28 mouse cellular contexts compared by ENCODE assay signal in the genomic region with DNA sequence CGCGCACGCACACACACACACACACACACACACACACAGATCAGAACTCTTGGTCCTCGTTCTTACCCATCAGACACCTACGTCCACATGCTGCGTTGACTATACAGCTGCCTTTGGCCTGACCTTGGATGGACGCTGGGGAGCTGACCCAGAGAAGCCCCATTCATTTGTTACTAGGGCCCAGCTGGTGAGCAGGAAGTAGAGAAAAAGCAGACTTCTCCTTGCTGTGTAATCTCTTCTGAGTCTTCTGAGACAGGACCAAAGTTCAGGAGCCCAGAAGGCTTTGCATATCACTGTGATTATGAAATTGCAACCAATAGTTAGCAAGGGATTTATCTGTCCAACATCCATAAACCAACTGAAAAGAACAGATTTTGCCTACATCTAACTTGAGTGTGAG.
DNase-seq lines count a peak whose midpoint lies in the region; ATAC-seq lines count a peak whose summit lies in the region.
"Had no signal": no experiment of that assay in that cellular context is flagged by ENCODE, and none has a peak within 500 bp of the region (broad histone marks: within the 10 kb centered on the region; RNA-seq: fewer than 3 reads in every experiment).

No protein-coding gene starts in this region.

- DNase-seq in kidney, adult 9 months: peak; percentile 19
- DNase-seq in intestine, embryonic 14.5 days (ENCODE audit: low spot score): peak; percentile 60
- DNase-seq in kidney, postnatal 14 days: peak; percentile 27
- no peak for DNase-seq in right cerebral cortex, postnatal 36 days (ENCODE audit: low spot score in 2 of 2)
- DNase-seq in layer of hippocampus, postnatal 10 days (ENCODE audit: low spot score in 2 of 2): no peak
- DNase-seq: adrenal gland, postnatal 25 days; cerebellum, adult 11-12 months; cerebellum, adult 9-11 months; gastrocnemius, postnatal 14 days; heart, postnatal 36 days; retina, postnatal 1 day; right cerebral cortex, postnatal 14 days; spleen, adult 18-20 months; thymus, postnatal 4 days had no signal

- H3K27ac ChIP-seq in kidney, embryonic 16.5 days (ENCODE audit: low read length): no peak overlapping the region
- H3K27ac ChIP-seq in intestine, embryonic 14.5 days (ENCODE audit: low read depth): peak overlapping the region; percentile 51
- peak overlapping the region; percentile 12 for H3K27ac ChIP-seq in stomach, embryonic 16.5 days (ENCODE audit: low read length)
- H3K27ac ChIP-seq: embryonic facial prominence, embryonic 15.5 days; forebrain, embryonic 13.5 days; heart, embryonic 10.5 days; heart, embryonic 15.5 days; hindbrain, embryonic 12.5 days; hindbrain, postnatal 0 days; limb, embryonic 12.5 days; lung, embryonic 15.5 days; midbrain, embryonic 10.5 days; midbrain, embryonic 15.5 days; neural tube, embryonic 15.5 days had no signal

- H3K9ac ChIP-seq in kidney, embryonic 16.5 days (replicated peaks; ENCODE audit: low read length): no peak overlapping the region
- no peak overlapping the region for H3K9ac ChIP-seq in intestine, embryonic 14.5 days (ENCODE audit: low read length)
- peak overlapping the region; percentile 19; the same call in 1 of the 2 replicates for H3K9ac ChIP-seq in stomach, embryonic 16.5 days (ENCODE audit: low read length)
- H3K9ac ChIP-seq: embryonic facial prominence, embryonic 15.5 days; forebrain, embryonic 13.5 days; heart, embryonic 15.5 days; hindbrain, embryonic 12.5 days; limb, embryonic 12.5 days; lung, embryonic 15.5 days; midbrain, embryonic 15.5 days; neural tube, embryonic 15.5 days had no signal

- no peaks in the 10 kb centered on the region for H3K36me3 ChIP-seq in kidney, embryonic 16.5 days (ENCODE audit: insufficient read depth, low read length)
- H3K36me3 ChIP-seq in intestine, embryonic 14.5 days (ENCODE audit: control insufficient read depth, insufficient read depth, low read length): no peaks in the 10 kb centered on the region
- H3K36me3 ChIP-seq in stomach, embryonic 16.5 days (ENCODE audit: control insufficient read depth, insufficient read depth, low read length): no peaks in the 10 kb centered on the region
- H3K36me3 ChIP-seq: embryonic facial prominence, embryonic 15.5 days; heart, embryonic 10.5 days; heart, embryonic 15.5 days; hindbrain, embryonic 12.5 days; limb, embryonic 12.5 days; lung, embryonic 15.5 days; midbrain, embryonic 10.5 days; midbrain, embryonic 15.5 days; neural tube, embryonic 15.5 days had no signal

- no peak overlapping the region for H3K4me3 ChIP-seq in kidney, embryonic 16.5 days (ENCODE audit: low read length)
- H3K4me3 ChIP-seq in intestine, embryonic 14.5 days (ENCODE audit: low read depth, low read length): no peak overlapping the region
- no peak overlapping the region for H3K4me3 ChIP-seq in stomach, embryonic 16.5 days (replicated peaks; ENCODE audit: low read length)
- H3K4me3 ChIP-seq: embryonic facial prominence, embryonic 15.5 days; forebrain, embryonic 13.5 days; heart, embryonic 10.5 days; heart, embryonic 15.5 days; hindbrain, embryonic 12.5 days; limb, embryonic 12.5 days; lung, embryonic 15.5 days; midbrain, embryonic 10.5 days; midbrain, embryonic 15.5 days; neural tube, embryonic 15.5 days had no signal

- peaks cover 3% of the 10 kb centered on the region; the same call in 1 of the 2 replicates for H3K4me1 ChIP-seq in kidney, embryonic 16.5 days (ENCODE audit: insufficient read depth, low read length)
- 0 out of 2 replicates have a peak, but pooled peaks cover 4% of the 10 kb centered on the region for H3K4me1 ChIP-seq in intestine, embryonic 14.5 days (replicated peaks; ENCODE audit: control insufficient read depth, insufficient read depth, low read length)
- H3K4me1 ChIP-seq in stomach, embryonic 16.5 days (ENCODE audit: control insufficient read depth, insufficient read depth, low read length): peaks cover 7% of the 10 kb centered on the region
- H3K4me1 ChIP-seq: embryonic facial prominence, embryonic 15.5 days; forebrain, embryonic 13.5 days; heart, embryonic 10.5 days; heart, embryonic 15.5 days; hindbrain, embryonic 12.5 days; limb, embryonic 12.5 days; lung, embryonic 15.5 days; midbrain, embryonic 10.5 days; midbrain, embryonic 15.5 days; neural tube, embryonic 15.5 days had no signal

- no peak for ATAC-seq in kidney, embryonic 16.5 days (ENCODE audit: low FRiP score, low TSS enrichment)
- ATAC-seq in intestine, embryonic 14.5 days (replicated peaks; ENCODE audit: low FRiP score, low TSS enrichment, low read depth): peak; percentile 80
- peak; percentile 59; the same call in 1 of the 2 replicates for ATAC-seq in stomach, embryonic 16.5 days (ENCODE audit: insufficient read depth, low FRiP score)
- ATAC-seq: forebrain, embryonic 13.5 days; hindbrain, postnatal 0 days; midbrain, embryonic 15.5 days; Patski had no signal

- no peaks in the 10 kb centered on the region for H3K9me3 ChIP-seq in kidney, embryonic 16.5 days (ENCODE audit: low read length)
- H3K9me3 ChIP-seq in intestine, embryonic 14.5 days (ENCODE audit: control insufficient read depth, low read length): no peaks in the 10 kb centered on the region
- H3K9me3 ChIP-seq in stomach, embryonic 16.5 days (replicated peaks; ENCODE audit: control insufficient read depth, low read length): no peaks in the 10 kb centered on the region
- H3K9me3 ChIP-seq: embryonic facial prominence, embryonic 15.5 days; forebrain, embryonic 13.5 days; heart, embryonic 10.5 days; heart, embryonic 15.5 days; hindbrain, embryonic 12.5 days; limb, embryonic 12.5 days; lung, embryonic 15.5 days; midbrain, embryonic 10.5 days; midbrain, embryonic 15.5 days; neural tube, embryonic 15.5 days had no signal

- H3K4me2 ChIP-seq in kidney, embryonic 16.5 days (replicated peaks; ENCODE audit: low read depth, low read length): no peak overlapping the region
- H3K4me2 ChIP-seq in intestine, embryonic 14.5 days (ENCODE audit: low read length): no peak overlapping the region; the same call in 1 of the 2 replicates
- no peak overlapping the region for H3K4me2 ChIP-seq in stomach, embryonic 16.5 days (ENCODE audit: low read depth, low read length)
- H3K4me2 ChIP-seq: embryonic facial prominence, embryonic 15.5 days; forebrain, embryonic 13.5 days; heart, embryonic 15.5 days; hindbrain, embryonic 12.5 days; limb, embryonic 12.5 days; lung, embryonic 15.5 days; midbrain, embryonic 15.5 days; neural tube, embryonic 15.5 days had no signal

- no peaks in the 10 kb centered on the region for H3K27me3 ChIP-seq in kidney, embryonic 16.5 days (ENCODE audit: insufficient read depth, low read length)
- H3K27me3 ChIP-seq in intestine, embryonic 14.5 days (replicated peaks; ENCODE audit: control insufficient read depth, insufficient read depth, low read length): no peaks in the 10 kb centered on the region
- no peaks in the 10 kb centered on the region for H3K27me3 ChIP-seq in stomach, embryonic 16.5 days (ENCODE audit: control insufficient read depth, insufficient read depth, low read length)
- H3K27me3 ChIP-seq: embryonic facial prominence, embryonic 15.5 days; forebrain, embryonic 13.5 days; heart, embryonic 15.5 days; limb, embryonic 12.5 days; lung, embryonic 15.5 days; midbrain, embryonic 15.5 days; neural tube, embryonic 15.5 days; Patski had no signal

- WGBS in kidney, embryonic 16.5 days: 67% methylated on average over 7 of the region's 7 CpGs
- 56% methylated on average over 7 of the region's 7 CpGs for WGBS in intestine, embryonic 14.5 days
- 61% methylated on average over 7 of the region's 7 CpGs for WGBS in stomach, embryonic 16.5 days

Comparison
In these comparisons a context has a peak if more than half of its experiments do, and no peak if none do; other contexts are left out.
1. DNase-seq: peak in kidney, adult 9 months (single experiment), intestine, embryonic 14.5 days (single experiment) and kidney, postnatal 14 days (single experiment); none in right cerebral cortex, postnatal 36 days (0 of 2) and layer of hippocampus, postnatal 10 days (0 of 2).